Mouse (Mus musculus): Measurements from ENCODE around the gene Stim1.

The Stim1 gene

GRCm38 (mm10) chr7:102369661-102370060, 102.1 kb downstream of the Stim1 start:
- H3K9me3 ChIP-seq (ENCODE audit: low read length), result no peaks in the 10 kb centered on the region
- no peaks in the 10 kb centered on the region for H3K27me3 ChIP-seq (ENCODE audit: insufficient read depth, low read length)
- TF ChIP-seq CTCF (conservative IDR thresholded peaks at IDR 0.05; ENCODE audit: low read length), result no peak
- TF ChIP-seq POU5F1 (IDR thresholded peaks at IDR 0.05; ENCODE audit: borderline replicate concordance, low read length), result no peak
- TF ChIP-seq NANOG (IDR thresholded peaks at IDR 0.05; ENCODE audit: borderline replicate concordance, low read length), result no peak
- H3K36me3 ChIP-seq (ENCODE audit: insufficient read depth, low read length), result no peaks in the 10 kb centered on the region
- H3K4me1 ChIP-seq (replicated peaks; ENCODE audit: low read depth, low read length), result no peaks in the 10 kb centered on the region
- no peak overlapping the region for H3K4me3 ChIP-seq (replicated peaks; ENCODE audit: low read length)

DNA sequence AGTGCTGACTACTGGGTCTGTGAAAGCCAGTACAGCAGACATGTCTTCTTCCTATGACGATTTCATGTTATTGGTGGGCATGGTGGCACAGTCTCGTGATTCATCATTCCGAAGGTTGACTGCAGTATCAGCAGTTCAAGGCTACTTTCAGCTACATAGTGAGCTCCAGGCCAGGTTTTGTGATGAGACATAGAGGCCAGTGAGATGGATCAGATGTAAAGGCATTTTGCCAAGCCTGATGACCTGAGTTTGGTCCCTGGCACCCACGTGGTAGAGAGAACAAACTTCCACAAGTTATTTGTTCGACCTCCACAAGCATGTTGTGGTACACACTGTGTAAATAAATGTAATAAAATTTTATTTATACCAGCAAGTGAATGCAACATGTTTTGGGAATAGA, 102.9 kb downstream of the Stim1 start:
- TF ChIP-seq NANOG (IDR thresholded peaks at IDR 0.05; ENCODE audit: borderline replicate concordance, low read length) (no peak), POU5F1 (IDR thresholded peaks at IDR 0.05; ENCODE audit: borderline replicate concordance, low read length) (no peak), CTCF (conservative IDR thresholded peaks at IDR 0.05; ENCODE audit: low read length) (no peak)
- H3K27me3 ChIP-seq (ENCODE audit: insufficient read depth, low read length), result no peaks in the 10 kb centered on the region

DNA sequence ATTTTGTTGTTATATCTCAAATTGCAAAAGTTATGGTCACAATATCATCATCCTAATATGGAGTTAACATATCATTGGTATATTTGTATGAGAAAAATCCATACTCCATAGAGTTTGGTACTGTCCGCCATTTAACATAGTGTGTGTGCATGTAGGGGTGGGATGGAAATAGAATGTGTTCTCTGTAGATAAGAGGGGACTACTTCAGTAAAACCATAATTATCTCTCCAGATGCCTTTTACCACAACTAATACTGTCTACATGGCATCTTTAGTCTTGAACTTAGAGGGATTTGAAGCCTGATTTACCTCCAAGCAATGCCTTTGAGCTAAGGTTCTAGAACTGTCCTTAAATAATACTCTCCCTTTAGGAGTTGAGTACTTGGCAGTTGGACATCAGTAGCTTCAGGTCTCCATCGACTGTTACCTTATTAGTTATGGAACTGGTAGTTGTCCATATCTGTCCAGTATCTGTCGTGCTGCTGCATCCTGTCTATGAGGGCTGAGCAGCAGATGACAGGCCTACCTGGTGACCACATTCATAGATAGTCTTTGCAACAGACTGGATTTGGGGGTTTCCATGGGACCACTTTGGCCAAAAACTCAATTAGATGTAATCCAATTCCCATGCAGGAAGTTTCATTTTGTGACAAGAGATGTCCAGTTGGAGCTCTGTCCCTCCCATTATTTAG, 105.9 kb downstream of the Stim1 start:
- TF ChIP-seq NANOG (IDR thresholded peaks at IDR 0.05; ENCODE audit: borderline replicate concordance, low read length), result no peak
- TF ChIP-seq CTCF (conservative IDR thresholded peaks at IDR 0.05; ENCODE audit: low read length), result no peak
- TF ChIP-seq POU5F1 (IDR thresholded peaks at IDR 0.05; ENCODE audit: borderline replicate concordance, low read length), result no peak
- Histone ChIP-seq H3K36me3 (ENCODE audit: insufficient read depth, low read length) (no peaks in the 10 kb centered on the region), H3K9me3 (ENCODE audit: low read length) (no peaks in the 10 kb centered on the region), H3K4me1 (replicated peaks; ENCODE audit: low read depth, low read length) (no peaks in the 10 kb centered on the region), H3K4me3 (replicated peaks; ENCODE audit: low read length) (no peak overlapping the region), H3K27me3 (ENCODE audit: insufficient read depth, low read length) (no peaks in the 10 kb centered on the region)

More for the DNA sequence above, 102.9 kb downstream of the Stim1 start:
- H3K9me3 ChIP-seq (ENCODE audit: low read length), result no peaks in the 10 kb centered on the region
- no peaks in the 10 kb centered on the region for H3K4me1 ChIP-seq (replicated peaks; ENCODE audit: low read depth, low read length)
- H3K36me3 ChIP-seq (ENCODE audit: insufficient read depth, low read length), result no peaks in the 10 kb centered on the region
- no peak overlapping the region for H3K4me3 ChIP-seq (replicated peaks; ENCODE audit: low read length)

DNA sequence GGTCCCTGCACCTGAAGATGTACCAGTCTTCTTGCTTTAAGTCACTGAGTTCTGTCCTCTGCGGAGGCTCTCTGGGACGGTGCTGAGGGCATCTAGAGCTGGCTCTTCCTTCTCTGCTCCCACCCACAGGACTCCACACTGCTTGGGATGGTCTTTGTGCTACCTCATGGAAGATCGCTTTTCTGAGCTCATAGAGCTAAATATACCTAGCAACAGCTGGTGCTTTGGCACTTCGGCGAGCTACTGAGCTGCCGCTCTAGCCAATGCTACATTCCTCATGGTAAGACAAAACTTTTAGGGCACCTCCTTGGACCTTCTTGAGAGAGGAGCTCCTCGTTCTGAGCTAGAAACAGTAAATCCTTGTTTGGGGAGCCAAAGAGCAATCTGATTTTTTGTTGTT, 115.6 kb downstream of the Stim1 start:
- TF ChIP-seq CTCF (conservative IDR thresholded peaks at IDR 0.05; ENCODE audit: low read length) (no peak), POU5F1 (IDR thresholded peaks at IDR 0.05; ENCODE audit: borderline replicate concordance, low read length) (no peak), NANOG (IDR thresholded peaks at IDR 0.05; ENCODE audit: borderline replicate concordance, low read length) (no peak)
- Histone ChIP-seq H3K4me1 (replicated peaks; ENCODE audit: low read depth, low read length) (no peaks in the 10 kb centered on the region), H3K9me3 (ENCODE audit: low read length) (no peaks in the 10 kb centered on the region), H3K4me3 (replicated peaks; ENCODE audit: low read length) (no peak overlapping the region), H3K27me3 (ENCODE audit: insufficient read depth, low read length) (no peaks in the 10 kb centered on the region), H3K36me3 (ENCODE audit: insufficient read depth, low read length) (no peaks in the 10 kb centered on the region)

GRCm38 (mm10) chr7:102385973-102386372, 118.4 kb downstream of the Stim1 start:
- H3K4me3 ChIP-seq (replicated peaks; ENCODE audit: low read length), result no peak overlapping the region
- no peaks in the 10 kb centered on the region for H3K4me1 ChIP-seq (replicated peaks; ENCODE audit: low read depth, low read length)
- no peaks in the 10 kb centered on the region for H3K9me3 ChIP-seq (ENCODE audit: low read length)
- no peaks in the 10 kb centered on the region for H3K36me3 ChIP-seq (ENCODE audit: insufficient read depth, low read length)
- no peaks in the 10 kb centered on the region for H3K27me3 ChIP-seq (ENCODE audit: insufficient read depth, low read length)
- TF ChIP-seq POU5F1 (IDR thresholded peaks at IDR 0.05; ENCODE audit: borderline replicate concordance, low read length), result no peak
- no peak for TF ChIP-seq NANOG (IDR thresholded peaks at IDR 0.05; ENCODE audit: borderline replicate concordance, low read length)
- no peak for TF ChIP-seq CTCF (conservative IDR thresholded peaks at IDR 0.05; ENCODE audit: low read length)

DNA sequence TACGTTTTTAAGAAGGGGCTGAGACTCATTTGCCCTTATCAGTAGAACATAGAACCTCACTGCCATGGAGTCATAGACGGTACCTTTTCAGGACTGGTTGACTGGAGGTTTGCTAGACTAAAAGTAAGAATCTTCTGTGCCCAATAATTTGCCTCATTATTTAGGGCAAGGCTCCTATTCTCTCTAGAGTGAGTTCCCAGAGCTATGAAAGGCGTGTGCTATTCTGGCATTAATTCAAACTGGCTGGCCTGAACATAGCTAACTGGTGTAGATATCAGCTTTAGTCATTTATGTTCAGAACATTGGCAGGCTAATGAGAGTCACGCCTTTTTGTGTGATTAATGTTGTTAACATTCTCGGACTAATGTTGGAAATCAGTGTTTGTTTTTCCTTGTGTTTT, 121.5 kb downstream of the Stim1 start:
- Histone ChIP-seq H3K4me3 (replicated peaks; ENCODE audit: low read length) (no peak overlapping the region), H3K9me3 (ENCODE audit: low read length) (no peaks in the 10 kb centered on the region), H3K4me1 (replicated peaks; ENCODE audit: low read depth, low read length) (no peaks in the 10 kb centered on the region), H3K27me3 (ENCODE audit: insufficient read depth, low read length) (no peaks in the 10 kb centered on the region), H3K36me3 (ENCODE audit: insufficient read depth, low read length) (no peaks in the 10 kb centered on the region)
- TF ChIP-seq CTCF (conservative IDR thresholded peaks at IDR 0.05; ENCODE audit: low read length) (no peak), NANOG (IDR thresholded peaks at IDR 0.05; ENCODE audit: borderline replicate concordance, low read length) (no peak), POU5F1 (IDR thresholded peaks at IDR 0.05; ENCODE audit: borderline replicate concordance, low read length) (no peak)

DNA sequence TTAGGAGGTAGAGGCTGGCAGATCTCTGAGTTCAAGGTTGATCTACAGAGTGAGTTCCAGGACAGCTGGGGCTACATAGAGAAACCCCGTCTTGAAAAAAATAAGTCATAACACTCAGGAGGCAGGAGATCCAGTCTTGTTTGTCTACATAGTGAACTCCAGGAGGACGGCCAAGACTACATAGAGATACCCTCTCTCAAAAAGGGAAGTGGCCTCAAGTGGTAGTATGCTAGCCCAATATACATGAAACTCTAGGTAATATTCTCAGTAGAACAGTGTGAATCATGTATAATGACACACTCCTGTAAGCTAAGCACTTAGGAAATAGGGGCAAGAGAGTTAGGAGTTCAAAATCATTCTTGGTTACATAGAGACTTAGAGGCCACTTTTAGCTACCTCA, 126.3 kb downstream of the Stim1 start:
- no peaks in the 10 kb centered on the region for H3K36me3 ChIP-seq (ENCODE audit: insufficient read depth, low read length)
- H3K27me3 ChIP-seq (ENCODE audit: insufficient read depth, low read length), result no peaks in the 10 kb centered on the region
- no peak for TF ChIP-seq POU5F1 (IDR thresholded peaks at IDR 0.05; ENCODE audit: borderline replicate concordance, low read length)
- no peak for TF ChIP-seq CTCF (conservative IDR thresholded peaks at IDR 0.05; ENCODE audit: low read length)
- TF ChIP-seq NANOG (IDR thresholded peaks at IDR 0.05; ENCODE audit: borderline replicate concordance, low read length), result no peak
- no peak overlapping the region for H3K4me3 ChIP-seq (replicated peaks; ENCODE audit: low read length)
- no peaks in the 10 kb centered on the region for H3K4me1 ChIP-seq (replicated peaks; ENCODE audit: low read depth, low read length)
- no peaks in the 10 kb centered on the region for H3K9me3 ChIP-seq (ENCODE audit: low read length)

DNA sequence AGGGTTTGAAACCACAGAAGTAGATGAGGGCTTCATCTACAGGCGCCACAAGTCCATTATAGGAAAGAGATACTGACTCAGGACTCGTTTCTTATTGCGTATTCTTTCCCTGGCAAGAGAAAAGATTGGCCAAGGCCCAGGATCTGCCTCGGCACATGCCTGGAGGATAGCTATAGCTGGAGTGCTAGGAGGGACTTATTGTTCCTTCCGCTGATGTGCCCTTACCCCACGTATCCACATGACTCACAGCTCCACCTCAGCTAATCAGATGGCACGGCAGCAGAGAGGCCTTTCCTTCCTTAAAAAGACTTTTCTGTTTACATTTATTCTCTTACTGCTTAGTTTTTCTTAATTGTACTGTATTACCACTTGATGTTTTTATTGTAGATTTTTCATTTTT, 128.3 kb downstream of the Stim1 start:
- H3K27me3 ChIP-seq (ENCODE audit: insufficient read depth, low read length), result no peaks in the 10 kb centered on the region
- no peaks in the 10 kb centered on the region for H3K36me3 ChIP-seq (ENCODE audit: insufficient read depth, low read length)
- H3K4me1 ChIP-seq (replicated peaks; ENCODE audit: low read depth, low read length), result no peaks in the 10 kb centered on the region
- no peaks in the 10 kb centered on the region for H3K9me3 ChIP-seq (ENCODE audit: low read length)
- H3K4me3 ChIP-seq (replicated peaks; ENCODE audit: low read length), result no peak overlapping the region
- TF ChIP-seq CTCF (conservative IDR thresholded peaks at IDR 0.05; ENCODE audit: low read length), result no peak
- no peak for TF ChIP-seq NANOG (IDR thresholded peaks at IDR 0.05; ENCODE audit: borderline replicate concordance, low read length)
- no peak for TF ChIP-seq POU5F1 (IDR thresholded peaks at IDR 0.05; ENCODE audit: borderline replicate concordance, low read length)

- no peak overlapping the region for H3K4me3 ChIP-seq (replicated peaks; ENCODE audit: low read length)
- no peaks in the 10 kb centered on the region for H3K4me1 ChIP-seq (replicated peaks; ENCODE audit: low read depth, low read length)
- TF ChIP-seq POU5F1 (IDR thresholded peaks at IDR 0.05; ENCODE audit: borderline replicate concordance, low read length) (no peak), CTCF (conservative IDR thresholded peaks at IDR 0.05; ENCODE audit: low read length) (no peak), NANOG (IDR thresholded peaks at IDR 0.05; ENCODE audit: borderline replicate concordance, low read length) (no peak)
- H3K27me3 ChIP-seq (ENCODE audit: insufficient read depth, low read length), result no peaks in the 10 kb centered on the region
- H3K36me3 ChIP-seq (ENCODE audit: insufficient read depth, low read length), result no peaks in the 10 kb centered on the region
- no peaks in the 10 kb centered on the region for H3K9me3 ChIP-seq (ENCODE audit: low read length)
Measured at GRCm38 (mm10) chr7:102396331-102396730, 128.7 kb downstream of the Stim1 start.
